Mouse (Mus musculus) ovary, postnatal 36 days (tissue): ENCODE results near the gene Lcn9.

Experiments
- DNase-seq: peaks from one replicate; pipeline ENCODE4 v3.0.0; 2022; ENCODE audit warnings: low spot score, mixed read lengths

Lcn9 gene

GRCm38 (mm10) chr2:25847226-25847625 lies 24.3 kb downstream of the Lcn9 start, which contains the start of gene Sohlh1:
Gene Sohlh1 (minus strand): TSS chr2:25847248.
- no peak for DNase-seq

GRCm38 (mm10) chr2:25850330-25850729 lies 27.4 kb downstream of the Lcn9 start:
- peak; percentile 67 for DNase-seq

GRCm38 (mm10) chr2:25852626-25853025 lies 29.7 kb downstream of the Lcn9 start:
- DNase-seq = peak; percentile 42

- DNase-seq = no peak
Observed at GRCm38 (mm10) chr2:25853998-25854397, 31.0 kb downstream of the Lcn9 start.

GRCm38 (mm10) chr2:25859891-25860290 lies 36.9 kb downstream of the Lcn9 start:
- no peak for DNase-seq

- no peak for DNase-seq
Observed at GRCm38 (mm10) chr2:25862038-25862437, 39.1 kb downstream of the Lcn9 start.

- no peak for DNase-seq
Observed at GRCm38 (mm10) chr2:25862696-25863270, 39.8 kb downstream of the Lcn9 start.

- DNase-seq = peak; percentile 87
Observed at GRCm38 (mm10) chr2:25863337-25864131, 40.6 kb downstream of the Lcn9 start, which contains the start of gene Kcnt1. Gene Kcnt1 (plus strand): TSS chr2:25863734.

- no peak for DNase-seq
Observed at GRCm38 (mm10) chr2:25864230-25864629, 41.3 kb downstream of the Lcn9 start.

- DNase-seq = no peak
Observed at GRCm38 (mm10) chr2:25865412-25865811, 42.5 kb downstream of the Lcn9 start.

GRCm38 (mm10) chr2:25866656-25867055 lies 43.7 kb downstream of the Lcn9 start:
- no peak for DNase-seq
